32 mouse cellular contexts compared by ENCODE assay signal in genomic region chr1:71117253-71117652, GRCm38 (mm10). TPM values are rescaled to one million over a fixed set of nuclear protein-coding genes. Genes with fewer than 3 reads are reported as not detected.
DNase-seq lines count a peak whose midpoint lies in the region; ATAC-seq and TF ChIP-seq lines count a peak whose summit lies in the region.
"Had no signal": no experiment of that assay in that cellular context is flagged by ENCODE, and none has a peak within 500 bp of the region (broad histone marks: within the 10 kb centered on the region; RNA-seq: fewer than 3 reads in every experiment).

No protein-coding gene starts in this region.

- no peaks in the 10 kb centered on the region for H3K27me3 ChIP-seq in hindbrain, embryonic 11.5 days (ENCODE audit: control insufficient read depth, insufficient read depth, low read length)
- no peaks in the 10 kb centered on the region for H3K27me3 ChIP-seq in hindbrain, embryonic 10.5 days (ENCODE audit: insufficient read depth, poor library complexity, severe bottlenecking)
- H3K27me3 ChIP-seq in midbrain, embryonic 11.5 days (ENCODE audit: control insufficient read depth, insufficient read depth, low read length): no peaks in the 10 kb centered on the region
- H3K27me3 ChIP-seq in midbrain, postnatal 0 days (ENCODE audit: insufficient read depth, low read length): no peaks in the 10 kb centered on the region
- no peaks in the 10 kb centered on the region for H3K27me3 ChIP-seq in neural tube, embryonic 11.5 days (ENCODE audit: control insufficient read depth, insufficient read depth, low read length)
- no peaks in the 10 kb centered on the region for H3K27me3 ChIP-seq in neural tube, embryonic 15.5 days (replicated peaks)
- H3K27me3 ChIP-seq: CH12.LX; embryonic facial prominence, embryonic 13.5 days; forebrain, embryonic 12.5 days; forebrain, embryonic 15.5 days; heart, embryonic 13.5 days had no signal

- ATAC-seq in hindbrain, embryonic 11.5 days (ENCODE audit: low FRiP score): peak; percentile 75
- peak; percentile 82 for ATAC-seq in midbrain, embryonic 11.5 days (ENCODE audit: low FRiP score)
- ATAC-seq in midbrain, postnatal 0 days (ENCODE audit: low FRiP score): no peak
- peak; percentile 55; the same call in 1 of the 2 replicates for ATAC-seq in neural tube, embryonic 11.5 days (ENCODE audit: insufficient read depth, low FRiP score, low TSS enrichment)
- ATAC-seq in neural tube, embryonic 15.5 days (ENCODE audit: low FRiP score): no peak
- no peak for ATAC-seq in monocyte, adult 5-6 weeks (replicated peaks; ENCODE audit: insufficient number of reproducible peaks, low FRiP score, low TSS enrichment, poor library complexity, severe bottlenecking)
- ATAC-seq: forebrain, embryonic 15.5 days; hindbrain, postnatal 0 days; inflammation-experienced regulatory T-cells, adult 6 months; intestine, embryonic 16.5 days; Patski had no signal

- no peak overlapping the region for H3K4me2 ChIP-seq in hindbrain, embryonic 11.5 days (replicated peaks; ENCODE audit: low read depth, low read length)
- H3K4me2 ChIP-seq in midbrain, embryonic 11.5 days: no peak overlapping the region
- no peak overlapping the region for H3K4me2 ChIP-seq in midbrain, postnatal 0 days (ENCODE audit: low read depth, low read length, poor library complexity, severe bottlenecking)
- H3K4me2 ChIP-seq in neural tube, embryonic 11.5 days (ENCODE audit: low read depth): no peak overlapping the region
- H3K4me2 ChIP-seq in neural tube, embryonic 15.5 days: no peak overlapping the region
- H3K4me2 ChIP-seq: embryonic facial prominence, embryonic 13.5 days; forebrain, embryonic 12.5 days; forebrain, embryonic 15.5 days; heart, embryonic 13.5 days had no signal

- no peak overlapping the region for H3K27ac ChIP-seq in hindbrain, embryonic 11.5 days (ENCODE audit: low read depth, low read length)
- no peak overlapping the region for H3K27ac ChIP-seq in hindbrain, embryonic 10.5 days
- no peak overlapping the region for H3K27ac ChIP-seq in midbrain, embryonic 11.5 days (ENCODE audit: low read depth, low read length)
- no peak overlapping the region for H3K27ac ChIP-seq in midbrain, postnatal 0 days (ENCODE audit: low read depth, low read length)
- no peak overlapping the region for H3K27ac ChIP-seq in neural tube, embryonic 11.5 days (ENCODE audit: low read depth, low read length)
- no peak overlapping the region for H3K27ac ChIP-seq in neural tube, embryonic 15.5 days (replicated peaks)
- H3K27ac ChIP-seq: embryonic facial prominence, embryonic 10.5 days; embryonic facial prominence, embryonic 13.5 days; forebrain, embryonic 12.5 days; forebrain, embryonic 15.5 days; heart, adult 2 months; heart, embryonic 10.5 days; heart, embryonic 13.5 days; hindbrain, postnatal 0 days had no signal

- no peak for TF ChIP-seq CTCF in midbrain, postnatal 0 days (IDR thresholded peaks at IDR 0.05)

- 56% methylated on average over 4 of the region's 4 CpGs for WGBS in hindbrain, embryonic 11.5 days
- 45% methylated on average over 4 of the region's 4 CpGs for WGBS in hindbrain, embryonic 10.5 days
- WGBS in midbrain, embryonic 11.5 days: 33% methylated on average over 4 of the region's 4 CpGs
- 26% methylated on average over 4 of the region's 4 CpGs for WGBS in midbrain, postnatal 0 days
- WGBS in neural tube, embryonic 11.5 days: 54% methylated on average over 4 of the region's 4 CpGs
- 46% methylated on average over 4 of the region's 4 CpGs for WGBS in neural tube, embryonic 15.5 days

- no peaks in the 10 kb centered on the region for H3K4me1 ChIP-seq in hindbrain, embryonic 11.5 days (replicated peaks; ENCODE audit: control insufficient read depth, insufficient read depth, low read length)
- 0 out of 2 replicates have a peak, but pooled peaks cover 5% of the 10 kb centered on the region for H3K4me1 ChIP-seq in hindbrain, embryonic 10.5 days (replicated peaks)
- 0 out of 2 replicates have a peak, but pooled peaks cover 3% of the 10 kb centered on the region for H3K4me1 ChIP-seq in midbrain, embryonic 11.5 days (ENCODE audit: control insufficient read depth, insufficient read depth, low read length)
- no peaks in the 10 kb centered on the region for H3K4me1 ChIP-seq in midbrain, postnatal 0 days (ENCODE audit: insufficient read depth, low read length)
- no peaks in the 10 kb centered on the region for H3K4me1 ChIP-seq in neural tube, embryonic 11.5 days (ENCODE audit: control insufficient read depth, insufficient read depth, low read length)
- H3K4me1 ChIP-seq in neural tube, embryonic 15.5 days: no peaks in the 10 kb centered on the region
- H3K4me1 ChIP-seq: embryonic facial prominence, embryonic 10.5 days; embryonic facial prominence, embryonic 13.5 days; heart, embryonic 10.5 days; heart, embryonic 13.5 days had no signal

- no peak overlapping the region for H3K4me3 ChIP-seq in hindbrain, embryonic 11.5 days (ENCODE audit: low read depth, low read length)
- no peak overlapping the region for H3K4me3 ChIP-seq in hindbrain, embryonic 10.5 days
- H3K4me3 ChIP-seq in midbrain, embryonic 11.5 days (ENCODE audit: low read depth, low read length): no peak overlapping the region
- no peak overlapping the region for H3K4me3 ChIP-seq in midbrain, postnatal 0 days (ENCODE audit: low read depth, low read length)
- H3K4me3 ChIP-seq in neural tube, embryonic 11.5 days (ENCODE audit: low read depth, low read length): no peak overlapping the region
- H3K4me3 ChIP-seq in neural tube, embryonic 15.5 days (replicated peaks): no peak overlapping the region
- H3K4me3 ChIP-seq: embryonic facial prominence, embryonic 10.5 days; embryonic facial prominence, embryonic 13.5 days; erythroblast, embryonic 14.5 days; forebrain, embryonic 12.5 days; forebrain, embryonic 15.5 days; heart, adult 2 months; heart, embryonic 10.5 days; heart, embryonic 13.5 days had no signal

- H3K9ac ChIP-seq in hindbrain, embryonic 11.5 days (ENCODE audit: low read depth, low read length): no peak overlapping the region
- H3K9ac ChIP-seq in midbrain, embryonic 11.5 days (ENCODE audit: low read length): no peak overlapping the region
- H3K9ac ChIP-seq in midbrain, postnatal 0 days (replicated peaks; ENCODE audit: low read length, poor library complexity, severe bottlenecking): no peak overlapping the region
- no peak overlapping the region for H3K9ac ChIP-seq in neural tube, embryonic 11.5 days (ENCODE audit: low read length)
- no peak overlapping the region for H3K9ac ChIP-seq in neural tube, embryonic 15.5 days (replicated peaks)
- H3K9ac ChIP-seq: embryonic facial prominence, embryonic 13.5 days; forebrain, embryonic 12.5 days; forebrain, embryonic 15.5 days; heart, embryonic 13.5 days had no signal

- H3K9me3 ChIP-seq in hindbrain, embryonic 11.5 days (ENCODE audit: control insufficient read depth, low read length): no peaks in the 10 kb centered on the region
- no peaks in the 10 kb centered on the region for H3K9me3 ChIP-seq in hindbrain, embryonic 10.5 days
- no peaks in the 10 kb centered on the region for H3K9me3 ChIP-seq in midbrain, embryonic 11.5 days (ENCODE audit: control insufficient read depth, low read length)
- no peaks in the 10 kb centered on the region for H3K9me3 ChIP-seq in midbrain, postnatal 0 days (ENCODE audit: low read length)
- no peaks in the 10 kb centered on the region for H3K9me3 ChIP-seq in neural tube, embryonic 11.5 days (ENCODE audit: control insufficient read depth, low read length)
- no peaks in the 10 kb centered on the region for H3K9me3 ChIP-seq in neural tube, embryonic 15.5 days (replicated peaks)
- H3K9me3 ChIP-seq: embryonic facial prominence, embryonic 10.5 days; embryonic facial prominence, embryonic 13.5 days; forebrain, embryonic 12.5 days; forebrain, embryonic 15.5 days; G1E; heart, embryonic 10.5 days; heart, embryonic 13.5 days had no signal

- peak; percentile 10 for DNase-seq in hindbrain, embryonic 11.5 days (ENCODE audit: low spot score)
- DNase-seq in hindbrain, embryonic 10.5 days (ENCODE audit: low spot score): no peak
- DNase-seq in midbrain, embryonic 11.5 days (ENCODE audit: low spot score, missing footprints): peak; percentile 86
- DNase-seq in midbrain, postnatal 0 days (ENCODE audit: low spot score): no peak
- DNase-seq in neural tube, embryonic 11.5 days (ENCODE audit: low spot score): no peak
- peak; percentile 6 for DNase-seq in mesoderm, embryonic 11.5 days (ENCODE audit: low read depth, low spot score)
- DNase-seq: adrenal gland, postnatal 10 days; adrenal gland, postnatal 36 days; B cell, adult 2 months; cerebellum, adult 11 months; cerebellum, adult 2 months; cerebellum, adult 9-11 months; cerebellum, postnatal 25 days; gastrocnemius, postnatal 36 days; heart, adult 2 months; heart, postnatal 14 days; heart, postnatal 4 days had no signal

- no peaks in the 10 kb centered on the region for H3K36me3 ChIP-seq in hindbrain, embryonic 11.5 days (ENCODE audit: control insufficient read depth, insufficient read depth, low read length)
- H3K36me3 ChIP-seq in hindbrain, embryonic 10.5 days: no peaks in the 10 kb centered on the region
- no peaks in the 10 kb centered on the region for H3K36me3 ChIP-seq in midbrain, embryonic 11.5 days (ENCODE audit: control insufficient read depth, insufficient read depth, low read length)
- no peaks in the 10 kb centered on the region for H3K36me3 ChIP-seq in midbrain, postnatal 0 days (ENCODE audit: insufficient read depth, low read length)
- H3K36me3 ChIP-seq in neural tube, embryonic 11.5 days (ENCODE audit: control insufficient read depth, insufficient read depth, low read length): no peaks in the 10 kb centered on the region
- no peaks in the 10 kb centered on the region for H3K36me3 ChIP-seq in neural tube, embryonic 15.5 days
- H3K36me3 ChIP-seq: embryonic facial prominence, embryonic 10.5 days; embryonic facial prominence, embryonic 13.5 days; forebrain, embryonic 12.5 days; forebrain, embryonic 15.5 days; G1E; heart, embryonic 10.5 days; heart, embryonic 13.5 days had no signal

RNA-seq across cellular contexts. Expression of gene Bard1, which starts 14.3 kb away (rescaled TPM):
- polyA plus RNA-seq in hindbrain, embryonic 11.5 days (2014; fragmentation: Nextera tagmentation; extraction: Ambion mirVana): 2.2 and 2.7 TPM in 2 replicates
- polyA plus RNA-seq in hindbrain, embryonic 10.5 days (2016; fragmentation: Nextera tagmentation; extraction: Ambion mirVana): 1.7 and 2.7 TPM in 2 replicates
- 2.0 and 2.7 TPM in 2 replicates for polyA plus RNA-seq in midbrain, embryonic 11.5 days (2014; fragmentation: Nextera tagmentation; extraction: Ambion mirVana)
- total RNA-seq in midbrain, postnatal 0 days (2014; rRNA removed): 1.8 and 2.4 TPM in 2 replicates
- polyA plus RNA-seq in midbrain, postnatal 0 days (2015; fragmentation: Nextera tagmentation; extraction: Ambion mirVana): 0.23 and 0.37 TPM in 2 replicates
- polyA plus RNA-seq in neural tube, embryonic 11.5 days (2014; fragmentation: Nextera tagmentation; extraction: Ambion mirVana): 2.1 and 2.5 TPM in 2 replicates
- 0.51 and 1.4 TPM in 2 replicates for polyA plus RNA-seq in neural tube, embryonic 15.5 days (2015; fragmentation: Nextera tagmentation; extraction: Ambion mirVana)
- total RNA-seq in monocyte, adult 5-6 weeks (2017): 2.5 to 3.5 TPM (median 2.6 TPM) in 3 replicates

Comparison
In these comparisons a context has a peak if more than half of its experiments do, and no peak if none do; other contexts are left out.
1. ATAC-seq: peak in hindbrain, embryonic 11.5 days (single experiment), midbrain, embryonic 11.5 days (single experiment) and neural tube, embryonic 11.5 days (single experiment); none in midbrain, postnatal 0 days (single experiment), neural tube, embryonic 15.5 days (single experiment) and monocyte, adult 5-6 weeks (single experiment).
2. DNase-seq: peak in hindbrain, embryonic 11.5 days (single experiment), midbrain, embryonic 11.5 days (single experiment) and mesoderm, embryonic 11.5 days (single experiment); none in hindbrain, embryonic 10.5 days (single experiment), midbrain, postnatal 0 days (single experiment) and neural tube, embryonic 11.5 days (single experiment).